Mouse (Mus musculus) intestine, embryonic 14.5 days (tissue): Measurements from ENCODE around the gene Eif2b2. TPM values are rescaled to one million over a fixed set of nuclear protein-coding genes. Genes with fewer than 3 reads are reported as not detected.
A peak's percentile ranks its signal among the peaks of the same experiment; 100 is the strongest.

Experiments
- ATAC-seq: fragments of 200-750 bp; cut with Nextera tagmentation; replicated peaks from 2 replicates; pipeline ENCODE4 v1.8.0; 2017; ENCODE audit warnings: low read depth, moderate number of reproducible peaks, moderate TSS enrichment, moderate library complexity; ENCODE audit not compliant: low FRiP score, low TSS enrichment
- DNase-seq: peaks from one replicate; pipeline ENCODE4 v3.0.0-alpha.2; 2018; ENCODE audit warnings: low spot score
- H3K27ac ChIP-seq: fragments of 300-500 bp; sonication (generic); 2 replicates; pipeline ENCODE4 v1.5.1; 2014; ENCODE audit warnings: low read depth, mild to moderate bottlenecking, control low read depth
- H3K27me3 ChIP-seq: fragments of 300-500 bp; sonication (generic); replicated peaks from 2 replicates; pipeline ENCODE4 v1.6.1; 2014; ENCODE audit warnings: low read length, control low read depth; ENCODE audit not compliant: control insufficient read depth, insufficient read depth
- H3K36me3 ChIP-seq: fragments of 300-500 bp; sonication (generic); 2 replicates; pipeline ENCODE4 v1.6.1; 2014; ENCODE audit warnings: low read length, control low read depth; ENCODE audit not compliant: control insufficient read depth, insufficient read depth
- H3K4me1 ChIP-seq: fragments of 300-500 bp; sonication (generic); replicated peaks from 2 replicates; pipeline ENCODE4 v1.6.1; 2014; ENCODE audit warnings: low read length, control low read depth, mixed read lengths; ENCODE audit not compliant: control insufficient read depth, insufficient read depth
- H3K4me2 ChIP-seq: fragments of 300-500 bp; sonication (generic); 2 replicates; pipeline ENCODE4 v1.6.1; 2014; ENCODE audit warnings: low read length
- H3K4me3 ChIP-seq: fragments of 300-500 bp; sonication (generic); 2 replicates; pipeline ENCODE4 v1.5.1; 2014; ENCODE audit warnings: low read depth, low read length, control low read depth, mixed read lengths
- H3K9ac ChIP-seq: fragments of 300-500 bp; sonication (generic); 2 replicates; pipeline ENCODE4 v1.6.1; 2014; ENCODE audit warnings: mild to moderate bottlenecking, low read length
- H3K9me3 ChIP-seq: fragments of 300-500 bp; sonication (generic); 2 replicates; pipeline ENCODE4 v1.6.1; 2016; ENCODE audit warnings: low read length, control low read depth; ENCODE audit not compliant: control insufficient read depth
- WGBS: fragments of 180-500 bp; shearing (Covaris S2); extraction: QIAGEN DNeasy Blood & Tissue Kit; methylation state at CpG from one replicate; pipeline ENCODE4 v1.1.7; 2014; 5-methylcytosine and 5-hydroxymethylcytosine counted together
- polyA plus RNA-seq: library from polyadenylated mRNA; unstranded; fragments of >200 nt; fragmentation: Nextera tagmentation; extraction: Ambion mirVana; gene quantifications from 2 replicates; pipeline ENCODE4 v1.2.1, GENCODE M21; 2014

Eif2b2 gene
- polyA plus RNA-seq, 1 experiment from 2014 or later: 83.5 TPM

GRCm38 (mm10) chr12:85186361-85186760 lies 32.9 kb upstream of the Eif2b2 start:
- Histone ChIP-seq H3K4me1 (peaks cover 24% of the 10 kb centered on the region), H3K9ac (no peak overlapping the region), H3K36me3 (no peaks in the 10 kb centered on the region), H3K9me3 (no peaks in the 10 kb centered on the region), H3K27ac (peak overlapping the region; percentile 38; the same call in 1 of the 2 replicates), H3K27me3 (no peaks in the 10 kb centered on the region), H3K4me2 (no peak overlapping the region), H3K4me3 (no peak overlapping the region)
- 58% methylated on average over 7 of the region's 7 CpGs for WGBS
- DNase-seq (no peak), ATAC-seq (no peak)

- 69% methylated on average over 7 of the region's 7 CpGs for WGBS
- peaks cover 34% of the 10 kb centered on the region for H3K4me1 ChIP-seq
- no peak overlapping the region for H3K4me2 ChIP-seq
- ATAC-seq (no peak), DNase-seq (no peak)
- H3K9me3 ChIP-seq: no peaks in the 10 kb centered on the region
- H3K9ac ChIP-seq: no peak overlapping the region
- no peaks in the 10 kb centered on the region for H3K36me3 ChIP-seq
- no peaks in the 10 kb centered on the region for H3K27me3 ChIP-seq
- H3K4me3 ChIP-seq: no peak overlapping the region
- H3K27ac ChIP-seq: no peak overlapping the region
Measured at GRCm38 (mm10) chr12:85190290-85190689, 29.0 kb upstream of the Eif2b2 start.

- WGBS: 28% methylated on average over 19 of the region's 19 CpGs
- Histone ChIP-seq H3K4me1 (peaks cover 39% of the 10 kb centered on the region), H3K9ac (no peak overlapping the region), H3K27me3 (no peaks in the 10 kb centered on the region), H3K36me3 (no peaks in the 10 kb centered on the region), H3K9me3 (no peaks in the 10 kb centered on the region), H3K4me2 (0 out of 2 replicates have a peak overlapping the region, but pooled peaks have one; percentile 23), H3K4me3 (no peak overlapping the region), H3K27ac (no peak overlapping the region)
- DNase-seq (no peak), ATAC-seq (no peak; the same call in 1 of the 2 replicates)
Measured at GRCm38 (mm10) chr12:85192461-85193108, 26.7 kb upstream of the Eif2b2 start.

GRCm38 (mm10) chr12:85193146-85193545 lies 26.1 kb upstream of the Eif2b2 start:
- 86% methylated on average over 10 of the region's 10 CpGs for WGBS
- Histone ChIP-seq H3K4me2 (no peak overlapping the region), H3K4me3 (no peak overlapping the region), H3K27ac (no peak overlapping the region), H3K4me1 (peaks cover 44% of the 10 kb centered on the region), H3K9ac (no peak overlapping the region), H3K27me3 (no peaks in the 10 kb centered on the region), H3K36me3 (no peaks in the 10 kb centered on the region), H3K9me3 (no peaks in the 10 kb centered on the region)
- ATAC-seq (no peak), DNase-seq (no peak)

- no peaks in the 10 kb centered on the region for H3K36me3 ChIP-seq
- WGBS: 84% methylated on average over 11 of the region's 11 CpGs
- H3K9ac ChIP-seq: no peak overlapping the region
- no peaks in the 10 kb centered on the region for H3K9me3 ChIP-seq
- no peak overlapping the region for H3K4me2 ChIP-seq
- ATAC-seq: no peak
- H3K4me1 ChIP-seq: peaks cover 44% of the 10 kb centered on the region
- H3K27ac ChIP-seq: peak overlapping the region; percentile 83
- H3K4me3 ChIP-seq: no peak overlapping the region
- H3K27me3 ChIP-seq: no peaks in the 10 kb centered on the region
- no peak for DNase-seq
Measured at GRCm38 (mm10) chr12:85193923-85194622, 25.2 kb upstream of the Eif2b2 start.

- Histone ChIP-seq H3K9me3 (no peaks in the 10 kb centered on the region), H3K36me3 (no peaks in the 10 kb centered on the region), H3K4me3 (no peak overlapping the region), H3K4me1 (peaks cover 44% of the 10 kb centered on the region), H3K27me3 (no peaks in the 10 kb centered on the region), H3K9ac (no peak overlapping the region), H3K4me2 (no peak overlapping the region), H3K27ac (peak overlapping the region; percentile 83)
- 26% methylated on average over 4 of the region's 4 CpGs for WGBS
- ATAC-seq: no peak
- DNase-seq: peak; percentile 87
Measured at GRCm38 (mm10) chr12:85194623-85195018, 24.7 kb upstream of the Eif2b2 start.

- WGBS: 62% methylated on average over 5 of the region's 5 CpGs
- Histone ChIP-seq H3K27ac (peak overlapping the region; percentile 83; the same call in 1 of the 2 replicates), H3K36me3 (no peaks in the 10 kb centered on the region), H3K4me3 (no peak overlapping the region), H3K4me2 (no peak overlapping the region), H3K9ac (no peak overlapping the region), H3K27me3 (no peaks in the 10 kb centered on the region), H3K4me1 (peaks cover 44% of the 10 kb centered on the region), H3K9me3 (no peaks in the 10 kb centered on the region)
- ATAC-seq (no peak), DNase-seq (no peak)
Measured at GRCm38 (mm10) chr12:85195086-85195485, 24.2 kb upstream of the Eif2b2 start.

GRCm38 (mm10) chr12:85196191-85196590 lies 23.1 kb upstream of the Eif2b2 start:
- H3K9me3 ChIP-seq: no peaks in the 10 kb centered on the region
- H3K27me3 ChIP-seq: no peaks in the 10 kb centered on the region
- no peak overlapping the region for H3K27ac ChIP-seq
- no peaks in the 10 kb centered on the region for H3K36me3 ChIP-seq
- no peak overlapping the region for H3K4me3 ChIP-seq
- WGBS: 72% methylated on average over 10 of the region's 10 CpGs
- no peak overlapping the region for H3K9ac ChIP-seq
- ATAC-seq (no peak), DNase-seq (no peak)
- no peak overlapping the region for H3K4me2 ChIP-seq
- H3K4me1 ChIP-seq: peaks cover 46% of the 10 kb centered on the region
